Mouse (Mus musculus): ENCODE measurements around the gene Fam110a. TPM values are rescaled to one million over a fixed set of nuclear protein-coding genes. Genes with fewer than 3 reads are reported as not detected.

The Fam110a gene
- 10 to 100 TPM; 13.1 to 13.4 TPM for total RNA-seq (2021)
- long read RNA-seq, experiment 1, transcript Fam110a-201 (2 exons, 1,754 nt), result major isoform, 12 of 17 reads
- long read RNA-seq, experiment 1, partial matches to known transcripts, result 5 of 17 reads
- long read RNA-seq, experiment 1, other reads (novel, unspliced or antisense), result 0 of 17 reads
- long read RNA-seq, experiment 2, transcript Fam110a-201 (2 exons, 1,754 nt), result major isoform, 18 of 34 reads
- long read RNA-seq, experiment 2, partial matches to known transcripts, result 16 of 34 reads
- long read RNA-seq, experiment 2, other reads (novel, unspliced or antisense), result 0 of 34 reads

DNA sequence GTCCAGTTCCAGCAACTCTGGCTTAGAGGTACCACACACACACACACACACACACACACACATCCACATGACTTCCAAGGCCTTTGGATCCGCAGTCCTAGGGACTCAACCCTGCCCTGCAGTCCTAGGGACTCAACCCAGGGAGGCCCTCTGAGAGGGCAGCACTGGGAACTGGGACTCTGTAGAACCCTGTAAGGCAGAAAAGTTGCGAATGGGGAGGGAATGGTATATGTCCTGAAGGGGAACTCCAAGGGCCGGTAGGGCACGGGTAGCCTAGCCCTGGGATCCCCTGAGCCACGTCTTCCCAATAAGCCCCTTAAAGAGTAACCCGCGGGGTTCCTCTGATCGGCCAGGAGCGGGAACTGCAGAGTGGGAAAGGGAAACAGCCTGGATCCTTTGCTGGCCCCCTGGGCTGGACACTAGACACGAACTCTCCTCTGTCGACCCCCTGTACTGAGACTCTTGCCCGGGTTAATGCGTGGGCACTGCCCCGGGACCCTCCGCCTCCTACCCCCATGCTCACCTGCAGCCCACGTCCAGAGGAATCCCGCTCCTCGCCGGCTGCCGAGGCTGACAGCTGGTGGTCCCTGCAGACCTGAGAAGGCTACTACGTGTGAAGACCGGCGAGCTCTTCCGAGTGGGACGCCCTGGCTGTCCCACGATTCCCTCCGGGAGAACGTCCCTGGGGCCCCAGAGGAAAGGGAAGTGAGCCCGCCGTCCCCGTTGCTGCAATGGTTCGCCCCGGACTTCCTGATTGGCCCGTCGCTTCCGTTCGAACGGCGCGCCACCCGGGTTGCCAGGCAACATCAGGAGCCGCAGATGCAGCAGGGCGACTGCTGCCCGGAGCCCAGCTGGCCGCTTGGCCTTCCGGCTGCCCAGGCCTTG is at the start of gene Fam110a:
Gene Fam110a, minus strand, starts transcription at position 750 of the 885 bp plus-strand sequence.
- peak; percentile 77 to 89 for DNase-seq (ENCODE audit: low spot score in 2 of 2)

DNA sequence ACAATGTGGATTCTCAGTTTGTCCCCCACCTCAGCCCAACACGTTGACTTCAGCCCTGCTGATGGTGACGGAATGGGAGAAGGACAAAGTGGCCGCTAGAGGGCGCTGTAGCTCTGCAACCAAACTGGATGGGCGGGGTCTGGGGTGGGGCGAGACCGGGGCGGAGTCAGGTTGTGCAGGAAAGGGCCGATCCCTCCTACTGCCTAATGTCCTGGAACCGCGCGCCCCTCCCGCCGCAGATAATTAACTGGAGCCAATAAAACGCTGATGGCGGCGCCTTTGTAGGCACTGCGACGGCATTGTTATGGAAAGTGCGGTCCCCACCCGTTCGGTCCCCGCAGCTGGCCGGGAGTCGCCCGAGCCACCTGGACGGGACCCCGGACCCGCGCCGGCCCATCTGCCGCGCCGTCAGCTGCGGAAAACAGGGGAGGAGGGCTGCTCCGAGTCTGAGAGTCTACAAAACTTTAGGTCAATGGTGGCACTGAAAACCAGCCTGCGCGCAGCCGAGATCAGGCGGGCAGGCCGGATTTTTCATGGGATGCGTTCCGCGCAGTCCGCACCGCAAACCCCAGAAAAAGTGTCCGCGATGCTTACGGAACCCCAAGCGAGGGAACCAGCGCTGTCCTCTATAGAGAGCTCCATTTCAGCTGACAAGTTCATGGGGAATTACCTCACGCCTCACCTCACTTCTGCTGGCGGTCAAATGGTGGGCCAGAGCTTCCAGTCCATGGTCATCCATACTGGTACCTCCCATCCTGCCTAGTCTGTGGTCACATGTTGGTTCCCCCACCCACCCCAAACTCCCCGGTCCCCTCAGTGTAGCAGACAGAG is 49.4 kb upstream of the Fam110a start:
- DNase-seq (ENCODE audit: low spot score in 2 of 2), result peak; percentile 68 to 71

DNA sequence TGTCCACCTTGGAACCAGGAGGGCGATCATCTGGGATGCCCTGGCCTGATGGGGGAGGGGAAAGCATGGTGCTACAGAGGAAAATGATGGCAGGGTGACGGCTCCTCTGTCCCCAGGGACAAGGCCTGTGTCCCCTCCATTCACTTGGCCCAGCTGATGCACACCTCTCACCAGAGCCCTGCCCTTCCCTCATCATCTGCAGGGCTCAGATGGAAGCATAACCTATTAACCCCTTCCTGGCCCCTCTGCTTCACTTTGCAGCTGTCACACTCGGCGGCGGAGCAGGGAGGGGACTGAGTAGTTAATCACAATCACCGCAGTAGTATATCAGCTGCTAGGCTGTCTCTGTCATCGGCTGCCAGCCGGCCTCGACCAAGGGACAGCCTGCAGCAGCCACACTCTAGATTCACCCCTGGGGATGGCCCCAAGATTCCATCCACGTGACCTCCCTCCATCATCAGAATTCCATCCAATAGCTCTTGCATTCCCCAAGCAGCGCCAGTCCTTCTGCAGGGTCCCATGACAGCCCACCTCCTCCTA is 44.9 kb upstream of the Fam110a start:
- DNase-seq (ENCODE audit: low spot score in 2 of 2), result no peak

- no peak for DNase-seq (ENCODE audit: low spot score in 2 of 2)
These were observed 42.0 kb upstream of the Fam110a start for GRCm38 (mm10) chr2:152022022-152022421.

- peak in 1 of 2 experiments; percentile 39 for DNase-seq (ENCODE audit: low spot score in 2 of 2)
These were observed 40.2 kb upstream of the Fam110a start for GRCm38 (mm10) chr2:152020255-152020654.

DNA sequence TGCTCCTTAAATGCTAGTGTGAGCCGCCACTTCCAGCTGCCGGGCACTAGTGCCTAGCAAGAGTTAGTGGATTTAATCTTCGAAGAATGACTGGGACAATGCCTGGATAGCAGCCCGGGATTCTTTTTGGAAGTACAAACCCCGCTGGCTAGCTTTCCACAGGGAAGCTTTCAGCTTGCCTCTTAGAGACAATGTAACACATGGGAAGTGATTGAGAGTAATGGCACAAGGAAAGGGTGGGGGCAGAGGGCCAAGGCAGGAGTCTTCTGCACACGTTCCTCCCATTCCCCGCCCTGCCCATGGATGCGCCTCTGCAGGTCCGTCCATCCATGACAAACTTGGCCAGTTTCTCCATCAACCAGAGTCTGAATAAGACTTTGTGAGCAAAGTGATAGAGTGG is 36.6 kb upstream of the Fam110a start:
- DNase-seq (ENCODE audit: low spot score in 2 of 2), result no peak

- DNase-seq (ENCODE audit: low spot score in 2 of 2), result no peak
These were observed 36.0 kb upstream of the Fam110a start for GRCm38 (mm10) chr2:152015997-152016396.

DNA sequence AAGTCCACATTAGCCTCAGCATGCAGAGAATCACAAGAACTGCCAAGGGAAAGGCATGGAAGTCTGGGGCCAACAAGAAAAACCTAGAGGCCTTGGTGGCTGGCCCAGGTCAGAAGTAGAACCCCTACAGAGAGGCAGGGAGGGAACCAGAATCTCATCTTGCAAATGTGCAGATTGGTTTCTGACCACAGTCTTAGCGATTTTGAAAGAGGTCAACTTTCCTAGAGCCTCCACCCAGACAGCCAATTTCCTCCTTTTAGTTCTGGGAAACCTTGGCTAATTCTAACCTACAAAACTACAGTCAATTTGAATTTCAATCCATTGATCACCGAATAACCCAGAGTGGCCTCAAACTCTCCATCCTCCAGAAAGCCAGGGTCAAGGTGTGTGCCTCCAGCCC is 32.7 kb upstream of the Fam110a start:
- DNase-seq (ENCODE audit: low spot score in 2 of 2), result no peak

GRCm38 (mm10) chr2:152012222-152012621 is 32.2 kb upstream of the Fam110a start:
- DNase-seq (ENCODE audit: low spot score in 2 of 2), result no peak

GRCm38 (mm10) chr2:152011724-152012123 is 31.7 kb upstream of the Fam110a start:
- no peak for DNase-seq (ENCODE audit: low spot score in 2 of 2)

GRCm38 (mm10) chr2:152010661-152011060 is 30.6 kb upstream of the Fam110a start:
- no peak for DNase-seq (ENCODE audit: low spot score in 2 of 2)

DNA sequence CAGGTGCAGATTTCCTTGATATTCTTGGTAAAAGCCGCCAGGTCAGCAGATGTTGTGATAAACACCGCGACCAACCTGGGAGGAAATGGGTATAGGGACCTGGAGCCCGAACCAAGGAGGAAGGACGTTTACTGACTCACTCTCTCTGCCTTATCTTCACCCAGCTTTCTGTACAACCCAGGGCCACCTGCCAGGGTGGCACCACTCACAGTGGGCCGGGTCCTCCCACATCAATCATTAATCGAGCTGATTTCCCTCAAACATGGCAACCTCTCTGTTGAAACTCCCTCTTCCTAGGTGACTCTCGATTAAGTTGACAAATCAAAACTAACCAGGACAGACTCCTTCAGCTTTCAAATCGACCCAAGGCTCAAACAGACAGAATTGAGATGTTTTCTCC is 30.2 kb upstream of the Fam110a start:
- no peak for DNase-seq (ENCODE audit: low spot score in 2 of 2)

GRCm38 (mm10) chr2:152009061-152009779 is 29.2 kb upstream of the Fam110a start:
- DNase-seq (ENCODE audit: low spot score in 2 of 2), result no peak

GRCm38 (mm10) chr2:152007783-152008182 is 27.8 kb upstream of the Fam110a start:
- no peak for DNase-seq (ENCODE audit: low spot score in 2 of 2)

DNA sequence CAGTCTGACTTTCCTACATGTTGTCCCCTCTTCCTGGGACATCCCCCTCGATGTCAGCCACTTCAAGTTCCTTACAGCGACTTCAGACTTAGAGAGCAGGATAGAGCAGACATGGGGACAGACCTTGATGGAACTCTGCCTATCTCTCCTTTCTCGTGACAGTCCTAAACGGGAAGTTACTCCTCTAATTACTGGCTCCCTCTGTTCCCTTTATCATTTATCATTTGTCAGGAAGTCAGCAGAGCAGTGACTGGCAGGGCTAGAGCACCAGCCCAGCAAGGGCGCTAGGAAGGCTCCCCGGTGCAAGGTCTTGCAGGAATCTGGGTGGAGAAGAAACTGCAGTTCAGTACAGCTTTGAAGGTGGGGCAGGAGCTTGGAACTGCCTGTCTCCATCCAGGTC is 22.5 kb upstream of the Fam110a start:
- DNase-seq (ENCODE audit: low spot score in 2 of 2), result no peak

- no peak for DNase-seq (ENCODE audit: low spot score in 2 of 2)
These were observed 20.7 kb upstream of the Fam110a start for GRCm38 (mm10) chr2:152000735-152001134.

DNA sequence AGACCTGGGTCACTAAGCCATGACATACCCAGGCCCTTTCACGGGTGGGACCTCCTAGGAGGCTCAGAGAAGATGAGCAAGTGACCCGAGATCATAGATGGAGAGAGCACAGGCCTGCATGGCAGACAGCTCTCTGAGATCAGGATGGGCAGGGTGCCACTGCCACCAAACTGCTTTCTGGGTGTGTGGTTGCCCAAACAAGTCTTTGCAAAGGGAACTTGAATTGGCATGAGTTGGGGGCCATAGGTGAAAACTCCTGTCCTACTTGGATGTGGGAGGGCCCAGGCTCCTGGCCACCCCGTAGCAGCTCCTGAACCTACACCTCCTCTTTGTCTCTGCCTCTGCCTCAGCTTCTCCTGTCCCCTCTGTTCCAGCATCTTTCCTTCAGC is 20.3 kb upstream of the Fam110a start:
- no peak for DNase-seq (ENCODE audit: low spot score in 2 of 2)

DNA sequence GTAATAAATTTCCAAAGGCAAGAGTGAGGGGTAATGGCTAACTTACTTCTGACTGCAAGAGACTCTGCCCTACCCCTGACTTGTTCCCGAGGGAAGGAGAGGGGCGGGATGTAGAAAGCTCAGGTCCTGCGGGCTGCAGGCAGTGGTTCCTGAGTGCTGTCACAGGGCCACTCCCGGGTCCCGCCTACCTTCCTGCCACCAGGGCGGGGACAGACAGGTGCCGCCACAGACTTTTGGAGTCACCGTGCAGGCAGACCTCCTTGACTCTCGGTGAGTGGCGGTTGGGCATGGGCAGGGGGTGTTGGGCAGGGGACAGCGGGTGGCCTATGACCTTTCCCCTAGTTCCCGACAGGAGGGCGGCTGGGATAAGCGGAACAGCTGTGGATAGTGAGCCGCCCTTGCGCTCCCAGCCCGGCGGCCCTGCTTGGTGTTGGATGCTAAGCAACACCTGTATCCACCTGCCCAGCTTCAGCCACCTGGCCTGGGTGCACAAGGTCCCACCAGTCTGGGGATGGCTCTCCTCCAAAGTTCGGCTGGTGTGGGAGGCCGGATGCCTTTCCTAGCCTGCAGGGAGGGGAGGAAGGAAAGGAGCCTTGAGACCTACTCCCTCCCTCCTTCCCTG is 19.8 kb upstream of the Fam110a start:
- DNase-seq (ENCODE audit: low spot score in 2 of 2), result no peak

GRCm38 (mm10) chr2:151998932-151999331 is 18.9 kb upstream of the Fam110a start:
- no peak for DNase-seq (ENCODE audit: low spot score in 2 of 2)

GRCm38 (mm10) chr2:151998505-151998899 is 18.5 kb upstream of the Fam110a start:
- DNase-seq (ENCODE audit: low spot score in 2 of 2), result no peak
